Mouse (Mus musculus): ENCODE data around the gene Pacrg. TPM values are rescaled to one million over a fixed set of nuclear protein-coding genes. Genes with fewer than 3 reads are reported as not detected.

Pacrg gene
- total RNA-seq, 2 experiments from 2014 or later, result 1.4 to 2.2 TPM

- TF ChIP-seq CTCF (IDR thresholded peaks at IDR 0.05), result no peak
- no peak overlapping the region for H3K4me3 ChIP-seq
- peak; percentile 35 for DNase-seq
- intact Hi-C loops (cut with DNase I), result loop anchor here (5.0 kb wide), 1 partner anchor 100 kb away; no protein-coding TSS in a partner anchor
- peak overlapping the region; percentile 53 for H3K27ac ChIP-seq
Observed at GRCm38 (mm10) chr17:10392342-10393034, 447.6 kb downstream of the Pacrg start.

- TF ChIP-seq CTCF (IDR thresholded peaks at IDR 0.05), result no peak
Observed at GRCm38 (mm10) chr17:10390232-10391172, 449.6 kb downstream of the Pacrg start.

GRCm38 (mm10) chr17:10389740-10390139 is 450.4 kb downstream of the Pacrg start:
- Histone ChIP-seq H3K4me3 (peak overlapping the region; percentile 50), H3K27ac (peak overlapping the region; percentile 93)
- peak; percentile 50 for DNase-seq
- intact Hi-C loops (cut with DNase I), result loop anchor here (2.0 to 5.0 kb wide), 3 partner anchors 63 to 103 kb away; no protein-coding TSS in a partner anchor
- no peak for TF ChIP-seq CTCF (IDR thresholded peaks at IDR 0.05)

More at GRCm38 (mm10) chr17:10390232-10391172, 449.6 kb downstream of the Pacrg start:
- DNase-seq, result peak; percentile 88
- intact Hi-C loops (cut with DNase I), result loop anchor here (2.0 to 5.0 kb wide), 2 partner anchors 64 to 102 kb away; no protein-coding TSS in a partner anchor
- peak overlapping the region; percentile 93 for H3K27ac ChIP-seq
- peak overlapping the region; percentile 50 for H3K4me3 ChIP-seq

- no peak for TF ChIP-seq CTCF (IDR thresholded peaks at IDR 0.05)
- Histone ChIP-seq H3K27ac (peak overlapping the region; percentile 58), H3K4me3 (no peak overlapping the region)
- intact Hi-C loops (cut with DNase I), result no loop called here
- no peak for DNase-seq
Observed at GRCm38 (mm10) chr17:10386548-10386947, 453.6 kb downstream of the Pacrg start.

GRCm38 (mm10) chr17:10383406-10383805 is 456.7 kb downstream of the Pacrg start:
- Histone ChIP-seq H3K27ac (no peak overlapping the region), H3K4me3 (no peak overlapping the region)
- no peak for TF ChIP-seq CTCF (IDR thresholded peaks at IDR 0.05)
- no peak for DNase-seq
- intact Hi-C loops (cut with DNase I), result no loop called here

- peak overlapping the region; percentile 83 for H3K27ac ChIP-seq
- peak; percentile 78 for DNase-seq
- no peak for TF ChIP-seq CTCF (IDR thresholded peaks at IDR 0.05)
- no peak overlapping the region for H3K4me3 ChIP-seq
- intact Hi-C loops (cut with DNase I), result no loop called here
Observed at GRCm38 (mm10) chr17:10378467-10379175, 461.5 kb downstream of the Pacrg start.

- H3K27ac ChIP-seq, result peak overlapping the region; percentile 83
- no peak for DNase-seq
- intact Hi-C loops (cut with DNase I), result no loop called here
- no peak overlapping the region for H3K4me3 ChIP-seq
- no peak for TF ChIP-seq CTCF (IDR thresholded peaks at IDR 0.05)
Observed at GRCm38 (mm10) chr17:10377606-10378005, 462.5 kb downstream of the Pacrg start.

GRCm38 (mm10) chr17:10374316-10374715 is 465.8 kb downstream of the Pacrg start:
- no peak overlapping the region for H3K27ac ChIP-seq
- H3K4me3 ChIP-seq, result no peak overlapping the region
- no peak for TF ChIP-seq CTCF (IDR thresholded peaks at IDR 0.05)
- intact Hi-C loops (cut with DNase I), result no loop called here
- no peak for DNase-seq

- no peak for TF ChIP-seq CTCF (IDR thresholded peaks at IDR 0.05)
- H3K4me3 ChIP-seq, result no peak overlapping the region
- DNase-seq, result no peak
- intact Hi-C loops (cut with DNase I), result no loop called here
- no peak overlapping the region for H3K27ac ChIP-seq
Observed at GRCm38 (mm10) chr17:10373727-10374126, 466.4 kb downstream of the Pacrg start.

- no peak for DNase-seq
- intact Hi-C loops (cut with DNase I), result no loop called here
- TF ChIP-seq CTCF (IDR thresholded peaks at IDR 0.05), result no peak
- H3K4me3 ChIP-seq, result 0 out of 2 replicates have a peak overlapping the region, but pooled peaks have one; percentile 0
- peak overlapping the region; percentile 35 for H3K27ac ChIP-seq
Observed at GRCm38 (mm10) chr17:10372001-10372785, 467.9 kb downstream of the Pacrg start.

- H3K27ac ChIP-seq, result peak overlapping the region; percentile 35; the same call in 1 of the 2 replicates
- TF ChIP-seq CTCF (IDR thresholded peaks at IDR 0.05), result no peak
- no peak overlapping the region for H3K4me3 ChIP-seq
- intact Hi-C loops (cut with DNase I), result no loop called here
- DNase-seq, result no peak
Observed at GRCm38 (mm10) chr17:10371472-10371871, 468.6 kb downstream of the Pacrg start.

Data from gastrocnemius, adult 2 months (tissue).